In genomic region chr11:11690059-11690844, GRCm38 (mm10) we compare ENCODE assay signal across 13 mouse cellular contexts. TPM values are rescaled to one million over a fixed set of nuclear protein-coding genes. Genes with fewer than 3 reads are reported as not detected.
DNase-seq lines count a peak whose midpoint lies in the region; ATAC-seq and TF ChIP-seq lines count a peak whose summit lies in the region.
"Had no signal": no experiment of that assay in that cellular context is flagged by ENCODE, and none has a peak within 500 bp of the region (broad histone marks: within the 10 kb centered on the region; RNA-seq: fewer than 3 reads in every experiment).

No protein-coding gene starts in this region.

- no peak for ATAC-seq in lung, postnatal 0 days
- ATAC-seq in midbrain, postnatal 0 days (ENCODE audit: low FRiP score): no peak
- ATAC-seq: forebrain, embryonic 15.5 days had no signal

- H3K27ac ChIP-seq in lung, postnatal 0 days (ENCODE audit: low read length): no peak overlapping the region
- no peak overlapping the region for H3K27ac ChIP-seq in midbrain, postnatal 0 days (ENCODE audit: low read depth, low read length)
- H3K27ac ChIP-seq: forebrain, embryonic 15.5 days; limb, embryonic 12.5 days had no signal

- no peak overlapping the region for H3K4me2 ChIP-seq in lung, postnatal 0 days (replicated peaks; ENCODE audit: low read depth, low read length)
- no peak overlapping the region for H3K4me2 ChIP-seq in midbrain, postnatal 0 days (ENCODE audit: low read depth, low read length, poor library complexity, severe bottlenecking)
- H3K4me2 ChIP-seq: forebrain, embryonic 15.5 days; limb, embryonic 12.5 days had no signal

- H3K9ac ChIP-seq in lung, postnatal 0 days (replicated peaks; ENCODE audit: low read depth): no peak overlapping the region
- H3K9ac ChIP-seq in midbrain, postnatal 0 days (replicated peaks; ENCODE audit: low read length, poor library complexity, severe bottlenecking): no peak overlapping the region
- H3K9ac ChIP-seq: forebrain, embryonic 15.5 days; limb, embryonic 12.5 days had no signal

- H3K36me3 ChIP-seq in lung, postnatal 0 days (ENCODE audit: insufficient read depth, low read length): no peaks in the 10 kb centered on the region
- H3K36me3 ChIP-seq in midbrain, postnatal 0 days (ENCODE audit: insufficient read depth, low read length): no peaks in the 10 kb centered on the region
- H3K36me3 ChIP-seq: forebrain, embryonic 15.5 days; limb, embryonic 12.5 days had no signal

- no peaks in the 10 kb centered on the region for H3K9me3 ChIP-seq in lung, postnatal 0 days (ENCODE audit: low read length)
- H3K9me3 ChIP-seq in midbrain, postnatal 0 days (ENCODE audit: low read length): no peaks in the 10 kb centered on the region
- H3K9me3 ChIP-seq: forebrain, embryonic 15.5 days; limb, embryonic 12.5 days had no signal

- 67% methylated on average over 11 of the region's 11 CpGs for WGBS in lung, postnatal 0 days
- WGBS in midbrain, postnatal 0 days: 85% methylated on average over 11 of the region's 11 CpGs

- no peak for TF ChIP-seq EP300 in lung, postnatal 0 days (IDR thresholded peaks at IDR 0.05)

- peaks cover 15% of the 10 kb centered on the region for H3K27me3 ChIP-seq in lung, postnatal 0 days (replicated peaks; ENCODE audit: insufficient read depth, low read length)
- peaks cover 20% of the 10 kb centered on the region for H3K27me3 ChIP-seq in midbrain, postnatal 0 days (ENCODE audit: insufficient read depth, low read length)

- H3K4me3 ChIP-seq in lung, postnatal 0 days (ENCODE audit: low read depth, low read length): no peak overlapping the region
- no peak overlapping the region for H3K4me3 ChIP-seq in midbrain, postnatal 0 days (ENCODE audit: low read depth, low read length)
- H3K4me3 ChIP-seq: forebrain, embryonic 15.5 days; limb, embryonic 12.5 days had no signal

- no peaks in the 10 kb centered on the region for H3K4me1 ChIP-seq in lung, postnatal 0 days (ENCODE audit: insufficient read depth, low read depth, low read length)
- H3K4me1 ChIP-seq in midbrain, postnatal 0 days (ENCODE audit: insufficient read depth, low read length): 0 out of 2 replicates have a peak, but pooled peaks cover 4% of the 10 kb centered on the region

- DNase-seq in lung, postnatal 25 days (ENCODE audit: low spot score): peak; percentile 33
- no peak for DNase-seq in lung, postnatal 0 days (ENCODE audit: low spot score)
- DNase-seq in induced T-regulatory cell, adult 2 months (ENCODE audit: low read depth): peak; percentile 88
- peak; percentile 59 to 67 for DNase-seq in natural killer cell, adult 2 months (ENCODE audit: low spot score in 2 of 2)
- DNase-seq in thymus, postnatal 36 days: peak; percentile 68 to 71
- no peak for DNase-seq in midbrain, postnatal 0 days (ENCODE audit: low spot score)
- DNase-seq in gastrocnemius, adult 18-20 months (ENCODE audit: low spot score): no peak
- DNase-seq in lung, postnatal 36 days: no peak
- DNase-seq: heart, postnatal 14 days; kidney, postnatal 4 days; right cerebral cortex, adult 18-20 months had no signal

- TF ChIP-seq CTCF in lung, postnatal 0 days (IDR thresholded peaks at IDR 0.05): no peak
- no peak for TF ChIP-seq CTCF in midbrain, postnatal 0 days (IDR thresholded peaks at IDR 0.05)

RNA-seq across cellular contexts. Expression of gene Ikzf1, which starts 5.4 kb away (rescaled TPM):
- polyA plus RNA-seq in lung, postnatal 0 days (2015; fragmentation: Nextera tagmentation; extraction: Ambion mirVana): 1.7 TPM in 2 replicates
- 3.9 and 4.5 TPM in 2 replicates for total RNA-seq in midbrain, postnatal 0 days (2014; rRNA removed)
- 1.2 and 1.5 TPM in 2 replicates for polyA plus RNA-seq in midbrain, postnatal 0 days (2015; fragmentation: Nextera tagmentation; extraction: Ambion mirVana)
- under 1 TPM; 0.18 to 0.43 TPM for total RNA-seq in gastrocnemius, adult 18-20 months (2021)

Comparison
In these comparisons a context has a peak if more than half of its experiments do, and no peak if none do; other contexts are left out.
1. DNase-seq: peak in lung, postnatal 25 days (single experiment), induced T-regulatory cell, adult 2 months (single experiment), natural killer cell, adult 2 months (2 of 2) and thymus, postnatal 36 days (2 of 2); none in lung, postnatal 0 days (single experiment), midbrain, postnatal 0 days (single experiment), gastrocnemius, adult 18-20 months (single experiment) and lung, postnatal 36 days (single experiment).